Mouse (Mus musculus): Measurements from ENCODE around the gene Gars. TPM values are rescaled to one million over a fixed set of nuclear protein-coding genes. Genes with fewer than 3 reads are reported as not detected.

The Gars gene
- total RNA-seq (2014; fragmentation: Nextera tagmentation) (160 and 165 TPM in 2 replicates), total RNA-seq (2017) (146 and 147 TPM in 2 replicates), polyA plus RNA-seq (2012) (130 and 136 TPM in 2 replicates)

GRCm38 (mm10) chr6:55037799-55038670 is at the start of gene Gars:
Gene Gars (plus strand): TSS chr6:55038007.
- DNase-seq (ENCODE audit: low spot score), result peak; percentile 72
- ATAC-seq (ENCODE audit: extremely low read depth, insufficient number of reproducible peaks, low FRiP score, poor library complexity, severe bottlenecking), result peak; percentile 60
- H3K36me3 ChIP-seq (replicated peaks), result peaks cover 23% of the 10 kb centered on the region
- H3K4me1 ChIP-seq (ENCODE audit: insufficient read depth, low read depth, low read length), result peaks cover 32% of the 10 kb centered on the region
- peak within 1 kb of the TSS; percentile 100 for H3K4me3 ChIP-seq (ENCODE audit: low read depth, low read length)
- peaks cover 8% of the 10 kb centered on the region for H3K27me3 ChIP-seq (ENCODE audit: insufficient read depth, low read length)
- TF ChIP-seq TAL1 (conservative IDR thresholded peaks at IDR 0.05; ENCODE audit: low read depth, low read length), result no peak
- TF ChIP-seq CTCF (IDR thresholded peaks at IDR 0.05; ENCODE audit: low read depth, low read length), result no peak
- no peak for TF ChIP-seq GATA1 (IDR thresholded peaks at IDR 0.05; ENCODE audit: borderline replicate concordance, low read length)
- no peak for TF ChIP-seq GATA2 (IDR thresholded peaks at IDR 0.05; ENCODE audit: borderline replicate concordance, low read depth, low read length)
- TF ChIP-seq POLR2AphosphoS5 (IDR thresholded peaks at IDR 0.05; ENCODE audit: insufficient replicate concordance, low read depth, low read length), result no peak
- peaks cover 4% of the 10 kb centered on the region for H3K9me3 ChIP-seq (replicated peaks)

- Histone ChIP-seq H3K36me3 (replicated peaks) (peaks cover 53% of the 10 kb centered on the region), H3K4me3 (ENCODE audit: low read depth, low read length) (no peak overlapping the region), H3K27me3 (ENCODE audit: insufficient read depth, low read length) (no peaks in the 10 kb centered on the region), H3K9me3 (replicated peaks) (no peaks in the 10 kb centered on the region), H3K4me1 (ENCODE audit: insufficient read depth, low read depth, low read length) (peaks cover 29% of the 10 kb centered on the region)
- no peak for ATAC-seq (ENCODE audit: extremely low read depth, insufficient number of reproducible peaks, low FRiP score, poor library complexity, severe bottlenecking)
- TF ChIP-seq POLR2AphosphoS5 (IDR thresholded peaks at IDR 0.05; ENCODE audit: insufficient replicate concordance, low read depth, low read length), result no peak
- TF ChIP-seq GATA1 (IDR thresholded peaks at IDR 0.05; ENCODE audit: borderline replicate concordance, low read length), result no peak
- TF ChIP-seq TAL1 (conservative IDR thresholded peaks at IDR 0.05; ENCODE audit: low read depth, low read length), result no peak
- TF ChIP-seq CTCF (IDR thresholded peaks at IDR 0.05; ENCODE audit: low read depth, low read length), result no peak
- TF ChIP-seq GATA2 (IDR thresholded peaks at IDR 0.05; ENCODE audit: borderline replicate concordance, low read depth, low read length), result no peak
- DNase-seq (ENCODE audit: low spot score), result no peak
Measured at GRCm38 (mm10) chr6:54988141-54988540, 49.7 kb upstream of the Gars start.

GRCm38 (mm10) chr6:54991189-54991588 is 46.6 kb upstream of the Gars start:
- TF ChIP-seq TAL1 (conservative IDR thresholded peaks at IDR 0.05; ENCODE audit: low read depth, low read length), result peak; percentile 54
- no peak for TF ChIP-seq GATA2 (IDR thresholded peaks at IDR 0.05; ENCODE audit: borderline replicate concordance, low read depth, low read length)
- DNase-seq (ENCODE audit: low spot score) (peak; percentile 43), ATAC-seq (ENCODE audit: extremely low read depth, insufficient number of reproducible peaks, low FRiP score, poor library complexity, severe bottlenecking) (peak; percentile 30; the same call in 1 of the 2 replicates)
- Histone ChIP-seq H3K9me3 (replicated peaks) (no peaks in the 10 kb centered on the region), H3K4me3 (ENCODE audit: low read depth, low read length) (no peak overlapping the region), H3K4me1 (ENCODE audit: insufficient read depth, low read depth, low read length) (peaks cover 32% of the 10 kb centered on the region), H3K27me3 (ENCODE audit: insufficient read depth, low read length) (no peaks in the 10 kb centered on the region), H3K36me3 (replicated peaks) (peaks cover 26% of the 10 kb centered on the region)

GRCm38 (mm10) chr6:54992141-54992540 is 45.7 kb upstream of the Gars start:
- TF ChIP-seq CTCF (IDR thresholded peaks at IDR 0.05; ENCODE audit: low read depth, low read length) (no peak), TAL1 (conservative IDR thresholded peaks at IDR 0.05; ENCODE audit: low read depth, low read length) (no peak), GATA1 (IDR thresholded peaks at IDR 0.05; ENCODE audit: borderline replicate concordance, low read length) (no peak), POLR2AphosphoS5 (IDR thresholded peaks at IDR 0.05; ENCODE audit: insufficient replicate concordance, low read depth, low read length) (no peak), GATA2 (IDR thresholded peaks at IDR 0.05; ENCODE audit: borderline replicate concordance, low read depth, low read length) (no peak)
- no peak for ATAC-seq (ENCODE audit: extremely low read depth, insufficient number of reproducible peaks, low FRiP score, poor library complexity, severe bottlenecking)
- no peak for DNase-seq (ENCODE audit: low spot score)

GRCm38 (mm10) chr6:54992734-54993260 is 45.0 kb upstream of the Gars start, which contains the start of gene Ggct:
Gene Ggct (minus strand): TSS chr6:54992950.
- peak within 1 kb of the TSS; percentile 85 for H3K4me3 ChIP-seq (ENCODE audit: low read depth, low read length)
- H3K9me3 ChIP-seq (replicated peaks), result no peaks in the 10 kb centered on the region
- H3K36me3 ChIP-seq (replicated peaks), result peaks cover 19% of the 10 kb centered on the region
- TF ChIP-seq GATA1 (IDR thresholded peaks at IDR 0.05; ENCODE audit: borderline replicate concordance, low read length) (no peak), TAL1 (conservative IDR thresholded peaks at IDR 0.05; ENCODE audit: low read depth, low read length) (no peak), CTCF (IDR thresholded peaks at IDR 0.05; ENCODE audit: low read depth, low read length) (no peak), POLR2AphosphoS5 (IDR thresholded peaks at IDR 0.05; ENCODE audit: insufficient replicate concordance, low read depth, low read length) (no peak), GATA2 (IDR thresholded peaks at IDR 0.05; ENCODE audit: borderline replicate concordance, low read depth, low read length) (no peak)
- DNase-seq (ENCODE audit: low spot score), result peak; percentile 94
- peaks cover 32% of the 10 kb centered on the region for H3K4me1 ChIP-seq (ENCODE audit: insufficient read depth, low read depth, low read length)
- H3K27me3 ChIP-seq (ENCODE audit: insufficient read depth, low read length), result peaks cover 5% of the 10 kb centered on the region; the same call in 1 of the 2 replicates
- peak; percentile 96 for ATAC-seq (ENCODE audit: extremely low read depth, insufficient number of reproducible peaks, low FRiP score, poor library complexity, severe bottlenecking)

More at GRCm38 (mm10) chr6:54992141-54992540, 45.7 kb upstream of the Gars start:
- Histone ChIP-seq H3K4me3 (ENCODE audit: low read depth, low read length) (peak overlapping the region; percentile 85), H3K27me3 (ENCODE audit: insufficient read depth, low read length) (peaks cover 2% of the 10 kb centered on the region; the same call in 1 of the 2 replicates), H3K4me1 (ENCODE audit: insufficient read depth, low read depth, low read length) (peaks cover 32% of the 10 kb centered on the region), H3K9me3 (replicated peaks) (no peaks in the 10 kb centered on the region), H3K36me3 (replicated peaks) (peaks cover 22% of the 10 kb centered on the region)

GRCm38 (mm10) chr6:54996361-54996760 is 41.4 kb upstream of the Gars start:
- peaks cover 19% of the 10 kb centered on the region for H3K4me1 ChIP-seq (ENCODE audit: insufficient read depth, low read depth, low read length)
- DNase-seq (ENCODE audit: low spot score), result no peak
- H3K27me3 ChIP-seq (ENCODE audit: insufficient read depth, low read length), result peaks cover 16% of the 10 kb centered on the region; the same call in 1 of the 2 replicates
- TF ChIP-seq POLR2AphosphoS5 (IDR thresholded peaks at IDR 0.05; ENCODE audit: insufficient replicate concordance, low read depth, low read length) (no peak), CTCF (IDR thresholded peaks at IDR 0.05; ENCODE audit: low read depth, low read length) (no peak), GATA2 (IDR thresholded peaks at IDR 0.05; ENCODE audit: borderline replicate concordance, low read depth, low read length) (no peak), GATA1 (IDR thresholded peaks at IDR 0.05; ENCODE audit: borderline replicate concordance, low read length) (no peak), TAL1 (conservative IDR thresholded peaks at IDR 0.05; ENCODE audit: low read depth, low read length) (no peak)
- no peak overlapping the region for H3K4me3 ChIP-seq (ENCODE audit: low read depth, low read length)
- no peaks in the 10 kb centered on the region for H3K36me3 ChIP-seq (replicated peaks)
- H3K9me3 ChIP-seq (replicated peaks), result no peaks in the 10 kb centered on the region
- ATAC-seq (ENCODE audit: extremely low read depth, insufficient number of reproducible peaks, low FRiP score, poor library complexity, severe bottlenecking), result no peak
